Mouse (Mus musculus): ENCODE data around the gene Cc2d2a. TPM values are rescaled to one million over a fixed set of nuclear protein-coding genes. Genes with fewer than 3 reads are reported as not detected.

Gene Cc2d2a
- polyA plus RNA-seq, 1 experiment, result 0.73 TPM

DNA sequence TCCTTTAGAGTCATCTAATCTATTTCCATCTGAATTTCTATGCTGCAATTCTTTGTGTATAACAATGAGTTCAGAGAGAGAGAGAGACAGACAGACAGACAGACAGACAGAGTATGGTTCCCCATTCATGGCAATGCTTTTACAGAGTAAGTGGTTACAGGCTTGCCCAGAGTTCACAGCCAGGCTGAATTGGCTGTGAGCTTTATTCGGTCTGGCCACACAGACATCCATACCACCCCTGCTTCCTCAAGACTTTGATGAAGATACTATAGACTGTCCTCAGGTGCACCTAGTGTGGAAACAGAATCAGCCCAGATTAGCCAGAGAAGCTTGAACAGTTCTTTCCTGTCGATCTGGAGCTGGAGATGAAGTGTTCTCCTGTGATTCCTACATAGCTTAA is 10.9 kb downstream of the Cc2d2a start:
- no peak for TF ChIP-seq CTCF (IDR thresholded peaks at IDR 0.05; ENCODE audit: borderline replicate concordance, control insufficient read depth, extremely low read depth, insufficient read depth, low read length, poor library complexity)
- TF ChIP-seq POLR2A (IDR thresholded peaks at IDR 0.05; ENCODE audit: control insufficient read depth, extremely low read depth, insufficient read depth, low read length, poor library complexity), result no peak
- WGBS, result 68% methylated on average over 2 of the region's 2 CpGs
- no peak overlapping the region for H3K4me3 ChIP-seq (ENCODE audit: control insufficient read depth, insufficient read depth, low read length)

GRCm38 (mm10) chr5:43685466-43685865 is 23.3 kb downstream of the Cc2d2a start:
- H3K36me3 ChIP-seq (ENCODE audit: control insufficient read depth, insufficient read depth, low read length), result no peaks in the 10 kb centered on the region
- no peak for DNase-seq
- no peak overlapping the region for H3K4me3 ChIP-seq (ENCODE audit: control insufficient read depth, insufficient read depth, low read length)
- WGBS, result 93% methylated on average over 5 of the region's 5 CpGs
- no peaks in the 10 kb centered on the region for H3K4me1 ChIP-seq (replicated peaks; ENCODE audit: control insufficient read depth, insufficient read depth, low read length)
- TF ChIP-seq CTCF (IDR thresholded peaks at IDR 0.05; ENCODE audit: borderline replicate concordance, control insufficient read depth, extremely low read depth, insufficient read depth, low read length, poor library complexity) (no peak), POLR2A (IDR thresholded peaks at IDR 0.05; ENCODE audit: control insufficient read depth, extremely low read depth, insufficient read depth, low read length, poor library complexity) (no peak)
- H3K27me3 ChIP-seq (ENCODE audit: control insufficient read depth, insufficient read depth, low read length), result no peaks in the 10 kb centered on the region
- no peak overlapping the region for H3K27ac ChIP-seq (ENCODE audit: control insufficient read depth, insufficient read depth, low read length)

More for the DNA sequence above, 10.9 kb downstream of the Cc2d2a start:
- Histone ChIP-seq H3K27me3 (ENCODE audit: control insufficient read depth, insufficient read depth, low read length) (no peaks in the 10 kb centered on the region), H3K36me3 (ENCODE audit: control insufficient read depth, insufficient read depth, low read length) (no peaks in the 10 kb centered on the region), H3K4me1 (replicated peaks; ENCODE audit: control insufficient read depth, insufficient read depth, low read length) (no peaks in the 10 kb centered on the region; the same call in 1 of the 2 replicates), H3K27ac (ENCODE audit: control insufficient read depth, insufficient read depth, low read length) (no peak overlapping the region)
- DNase-seq, result no peak

DNA sequence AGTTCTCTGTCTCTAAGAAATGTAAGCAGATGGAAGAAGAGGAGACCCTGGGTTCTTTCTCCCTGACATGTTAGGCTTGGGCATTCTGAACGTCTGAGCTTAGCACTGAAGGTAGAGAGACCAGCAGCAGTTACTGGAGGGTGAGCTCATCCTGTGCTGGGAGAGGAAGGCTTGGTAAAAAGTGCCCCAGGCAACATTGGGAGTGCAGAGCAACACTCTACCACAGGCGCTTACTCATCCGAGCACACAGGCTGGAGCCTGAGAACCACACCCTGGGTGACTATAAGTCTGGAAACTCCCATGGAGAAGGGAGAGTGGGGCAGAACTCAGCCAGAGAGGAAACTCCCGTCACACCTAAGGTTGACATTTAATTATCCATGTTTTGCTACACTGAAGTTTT is 30.3 kb downstream of the Cc2d2a start:
- Histone ChIP-seq H3K27me3 (ENCODE audit: control insufficient read depth, insufficient read depth, low read length) (no peaks in the 10 kb centered on the region), H3K4me3 (ENCODE audit: control insufficient read depth, insufficient read depth, low read length) (no peak overlapping the region), H3K27ac (ENCODE audit: control insufficient read depth, insufficient read depth, low read length) (no peak overlapping the region), H3K4me1 (replicated peaks; ENCODE audit: control insufficient read depth, insufficient read depth, low read length) (no peaks in the 10 kb centered on the region), H3K36me3 (ENCODE audit: control insufficient read depth, insufficient read depth, low read length) (no peaks in the 10 kb centered on the region)
- DNase-seq, result no peak
- WGBS, result 87% methylated on average over 4 of the region's 4 CpGs
- no peak for TF ChIP-seq CTCF (IDR thresholded peaks at IDR 0.05; ENCODE audit: borderline replicate concordance, control insufficient read depth, extremely low read depth, insufficient read depth, low read length, poor library complexity)
- no peak for TF ChIP-seq POLR2A (IDR thresholded peaks at IDR 0.05; ENCODE audit: control insufficient read depth, extremely low read depth, insufficient read depth, low read length, poor library complexity)

DNA sequence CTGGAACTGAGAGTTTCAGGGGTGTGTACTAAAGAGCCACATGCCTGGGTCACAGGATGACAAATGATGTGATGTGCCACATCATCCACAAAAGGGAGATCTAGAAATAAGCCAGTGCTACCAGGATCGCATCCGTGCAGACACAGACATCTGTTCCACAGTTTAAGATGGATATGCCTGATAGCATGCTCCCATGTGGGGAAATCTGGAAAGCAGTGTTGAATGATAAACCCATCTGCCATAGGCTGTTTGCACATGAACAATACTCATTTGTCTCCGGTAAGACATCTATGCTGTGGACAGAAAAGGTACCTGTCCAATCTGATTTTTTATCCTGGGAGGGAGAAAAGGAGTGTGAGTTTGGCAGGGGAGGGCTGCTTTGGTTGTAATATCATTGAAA is 35.0 kb downstream of the Cc2d2a start:
- H3K27me3 ChIP-seq (ENCODE audit: control insufficient read depth, insufficient read depth, low read length), result no peaks in the 10 kb centered on the region
- TF ChIP-seq POLR2A (IDR thresholded peaks at IDR 0.05; ENCODE audit: control insufficient read depth, extremely low read depth, insufficient read depth, low read length, poor library complexity), result no peak
- TF ChIP-seq CTCF (IDR thresholded peaks at IDR 0.05; ENCODE audit: borderline replicate concordance, control insufficient read depth, extremely low read depth, insufficient read depth, low read length, poor library complexity), result no peak
- no peak for DNase-seq
- 97% methylated on average over 3 of the region's 3 CpGs for WGBS
- no peak overlapping the region for H3K27ac ChIP-seq (ENCODE audit: control insufficient read depth, insufficient read depth, low read length)
- no peak overlapping the region for H3K4me3 ChIP-seq (ENCODE audit: control insufficient read depth, insufficient read depth, low read length)
- H3K36me3 ChIP-seq (ENCODE audit: control insufficient read depth, insufficient read depth, low read length), result no peaks in the 10 kb centered on the region
- H3K4me1 ChIP-seq (replicated peaks; ENCODE audit: control insufficient read depth, insufficient read depth, low read length), result no peaks in the 10 kb centered on the region

DNA sequence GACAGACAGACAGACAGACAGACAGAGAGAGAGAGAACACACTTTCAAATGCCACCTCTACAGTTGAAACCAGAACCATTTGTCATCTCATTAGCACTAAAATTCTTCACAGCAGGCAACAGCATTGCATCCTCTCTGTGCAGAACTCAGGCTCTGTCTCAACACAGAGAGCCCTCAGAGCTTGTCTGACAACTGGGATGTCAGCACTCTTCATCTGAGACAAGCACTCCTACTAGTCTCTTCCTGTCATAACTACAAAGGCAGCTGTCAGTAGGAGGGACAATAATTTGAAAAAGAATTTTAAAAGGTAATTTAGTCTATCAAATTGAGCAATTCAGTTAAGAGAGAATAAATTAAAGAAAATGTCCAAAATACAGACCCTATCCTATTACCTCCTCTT is 37.1 kb downstream of the Cc2d2a start:
- Histone ChIP-seq H3K36me3 (ENCODE audit: control insufficient read depth, insufficient read depth, low read length) (no peaks in the 10 kb centered on the region), H3K4me3 (ENCODE audit: control insufficient read depth, insufficient read depth, low read length) (no peak overlapping the region), H3K27ac (ENCODE audit: control insufficient read depth, insufficient read depth, low read length) (no peak overlapping the region), H3K27me3 (ENCODE audit: control insufficient read depth, insufficient read depth, low read length) (no peaks in the 10 kb centered on the region), H3K4me1 (replicated peaks; ENCODE audit: control insufficient read depth, insufficient read depth, low read length) (no peaks in the 10 kb centered on the region)
- no peak for DNase-seq
- no peak for TF ChIP-seq CTCF (IDR thresholded peaks at IDR 0.05; ENCODE audit: borderline replicate concordance, control insufficient read depth, extremely low read depth, insufficient read depth, low read length, poor library complexity)
- no peak for TF ChIP-seq POLR2A (IDR thresholded peaks at IDR 0.05; ENCODE audit: control insufficient read depth, extremely low read depth, insufficient read depth, low read length, poor library complexity)

DNA sequence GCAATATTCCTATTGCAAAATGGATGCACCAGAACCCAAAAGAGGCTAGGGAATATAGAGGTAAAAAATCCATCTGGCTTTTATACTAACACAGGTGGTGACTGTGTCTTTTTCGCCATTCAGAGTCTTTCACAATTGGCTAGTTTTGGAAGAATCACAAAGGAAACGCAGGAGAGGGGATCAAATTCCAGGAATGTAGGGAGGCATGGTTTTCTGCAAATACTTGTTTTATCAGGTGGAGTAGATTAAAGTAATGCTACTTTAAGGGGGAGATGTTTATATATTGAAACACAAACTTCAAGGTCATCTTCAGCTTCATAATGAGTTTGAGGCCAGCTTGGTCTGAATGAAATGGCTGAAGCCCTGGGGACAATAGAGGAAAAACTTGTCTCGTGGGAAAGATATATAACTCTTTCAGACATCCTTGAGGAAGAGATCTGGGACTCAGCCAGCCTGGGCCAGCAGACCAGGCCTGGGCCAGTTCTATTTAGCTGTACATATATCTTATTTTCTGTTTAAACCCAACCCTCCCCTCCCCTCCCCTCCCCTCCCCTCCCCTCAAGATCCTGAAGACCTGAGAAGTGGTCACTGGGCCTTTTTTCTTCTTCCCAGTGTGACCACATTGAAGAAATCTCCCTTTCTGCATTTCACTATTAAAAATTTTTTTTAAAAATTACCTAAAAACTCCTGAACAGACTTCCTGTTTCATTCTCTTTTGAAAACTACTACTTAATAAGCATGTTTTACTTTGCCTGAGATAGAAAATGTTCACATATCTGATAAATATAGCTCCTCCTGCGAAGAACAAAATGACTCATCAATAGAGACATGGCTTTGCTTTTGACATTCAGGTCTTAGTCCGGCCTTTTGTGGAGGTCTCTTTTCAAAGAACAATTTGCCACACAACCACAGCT is 59.6 kb downstream of the Cc2d2a start:
- Histone ChIP-seq H3K27me3 (ENCODE audit: control insufficient read depth, insufficient read depth, low read length) (no peaks in the 10 kb centered on the region), H3K4me1 (replicated peaks; ENCODE audit: control insufficient read depth, insufficient read depth, low read length) (no peaks in the 10 kb centered on the region), H3K27ac (ENCODE audit: control insufficient read depth, insufficient read depth, low read length) (no peak overlapping the region), H3K4me3 (ENCODE audit: control insufficient read depth, insufficient read depth, low read length) (no peak overlapping the region), H3K36me3 (ENCODE audit: control insufficient read depth, insufficient read depth, low read length) (no peaks in the 10 kb centered on the region)
- DNase-seq, result no peak
- WGBS, result 86% methylated on average over 5 of the region's 5 CpGs
- no peak for TF ChIP-seq CTCF (IDR thresholded peaks at IDR 0.05; ENCODE audit: borderline replicate concordance, control insufficient read depth, extremely low read depth, insufficient read depth, low read length, poor library complexity)
- TF ChIP-seq POLR2A (IDR thresholded peaks at IDR 0.05; ENCODE audit: control insufficient read depth, extremely low read depth, insufficient read depth, low read length, poor library complexity), result no peak

All from thymus, adult 2 months (tissue).